Mouse (Mus musculus): ENCODE measurements at regions not wholly inside any gene's neighbourhood (a gene's known extent, or its start where the extent isn't known, plus 50 kb on each side); places are given as distances from the start of the nearest gene placed in this dataset.
A peak's percentile ranks its signal among the peaks of the same experiment; 100 is the strongest.

DNA sequence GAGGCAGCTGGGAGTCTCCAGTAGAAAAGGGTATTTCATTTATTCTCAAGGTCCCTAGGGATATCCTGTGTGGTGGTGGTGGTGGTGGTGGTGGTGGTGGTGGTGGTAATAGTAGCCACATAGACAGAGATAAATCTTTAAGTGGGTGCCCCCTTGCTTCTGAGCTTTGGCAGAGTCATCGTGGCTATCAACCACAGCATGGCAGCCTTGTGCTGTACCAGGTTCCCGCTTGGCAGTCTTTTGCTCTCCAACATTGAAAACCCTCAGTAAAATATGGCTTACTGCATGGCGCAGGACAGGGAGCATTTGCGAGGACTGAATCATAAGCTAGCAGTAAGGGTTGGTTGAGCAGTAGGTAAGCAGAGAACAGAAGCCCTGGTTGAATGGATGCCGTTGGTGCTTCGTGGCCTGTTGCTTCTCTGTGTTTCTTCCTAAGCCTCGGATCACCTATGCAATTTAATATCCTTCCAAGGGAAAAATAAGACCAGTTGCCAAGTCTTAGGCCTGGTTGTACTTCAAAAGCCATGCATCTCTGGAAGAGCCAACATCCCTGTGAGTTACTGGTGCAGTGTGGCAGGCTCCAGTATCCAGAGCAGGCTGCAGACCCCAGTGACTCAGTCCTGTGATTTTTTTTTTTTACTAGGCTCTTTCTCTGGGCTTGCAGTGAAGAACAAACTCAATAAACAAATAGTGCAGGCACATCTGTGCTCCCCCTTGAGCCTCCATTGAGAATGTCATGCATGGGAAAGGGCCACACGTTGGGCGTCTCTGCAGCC is 76.6 kb upstream of the Maml3 start:
- H3K27me3 ChIP-seq, result no peaks in the 10 kb centered on the region
- H3K4me3 ChIP-seq, result no peak overlapping the region
- H3K9me3 ChIP-seq, result no peaks in the 10 kb centered on the region
- H3K9ac ChIP-seq, result no peak overlapping the region
- 0 out of 2 replicates have a peak overlapping the region, but pooled peaks have one; percentile 45 for H3K4me2 ChIP-seq
- no peaks in the 10 kb centered on the region for H3K36me3 ChIP-seq
- WGBS, result 86% methylated on average over 9 of the region's 9 CpGs
- H3K4me1 ChIP-seq (replicated peaks), result peaks cover 61% of the 10 kb centered on the region
- peak overlapping the region; percentile 92 for H3K27ac ChIP-seq (replicated peaks)
- no peak for ATAC-seq (ENCODE audit: low read depth)

DNA sequence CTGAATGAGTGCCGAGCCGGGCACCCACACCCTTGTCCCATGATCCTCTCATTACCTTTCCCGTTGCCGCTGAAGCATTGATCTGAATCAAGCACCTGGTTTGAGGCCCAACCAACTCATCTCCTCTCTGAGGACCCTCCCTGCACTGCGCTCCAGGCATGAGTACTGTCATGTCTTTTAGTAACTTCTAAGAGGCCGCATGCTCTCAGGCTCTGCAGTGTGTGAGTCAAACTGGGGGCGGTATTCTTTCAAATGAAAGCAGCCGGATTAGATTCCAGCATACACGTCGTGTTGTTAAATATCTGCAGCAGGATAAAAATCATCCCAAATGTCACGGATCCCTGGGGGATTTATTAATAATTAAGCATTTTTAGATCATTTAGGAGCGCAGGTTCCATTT is 79.4 kb upstream of the Maml3 start:
- 53% methylated on average over 12 of the region's 12 CpGs for WGBS
- Histone ChIP-seq H3K9me3 (no peaks in the 10 kb centered on the region), H3K4me3 (no peak overlapping the region), H3K9ac (0 out of 2 replicates have a peak overlapping the region, but pooled peaks have one; percentile 12), H3K36me3 (no peaks in the 10 kb centered on the region), H3K27me3 (no peaks in the 10 kb centered on the region), H3K27ac (replicated peaks) (peak overlapping the region; percentile 38; the same call in 1 of the 2 replicates), H3K4me1 (replicated peaks) (peaks cover 60% of the 10 kb centered on the region), H3K4me2 (no peak overlapping the region)
- no peak for ATAC-seq (ENCODE audit: low read depth)

DNA sequence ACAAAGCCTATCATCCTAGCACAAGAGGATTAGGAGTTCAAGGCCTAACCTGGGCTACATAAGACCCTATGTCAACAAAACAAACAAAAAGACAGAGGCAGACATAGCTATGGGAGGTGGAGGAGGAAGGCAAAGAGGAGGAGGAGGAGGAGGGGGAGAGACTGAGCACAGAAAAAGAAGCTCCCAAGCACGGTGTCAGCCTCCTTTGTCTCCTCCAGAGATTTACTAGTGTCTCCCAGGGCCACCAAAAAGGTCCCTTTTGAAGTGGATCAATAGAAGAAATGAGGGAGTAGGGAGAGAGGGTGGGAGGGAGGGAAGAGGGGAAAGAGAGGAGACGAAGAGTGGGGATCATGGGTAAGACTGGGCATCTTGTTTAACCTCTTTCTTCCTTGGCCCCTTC is 80.5 kb upstream of the Maml3 start:
- Histone ChIP-seq H3K27ac (replicated peaks) (0 out of 2 replicates have a peak overlapping the region, but pooled peaks have one; percentile 38), H3K4me2 (no peak overlapping the region), H3K36me3 (no peaks in the 10 kb centered on the region), H3K4me1 (replicated peaks) (peaks cover 49% of the 10 kb centered on the region), H3K9ac (no peak overlapping the region), H3K9me3 (no peaks in the 10 kb centered on the region), H3K4me3 (no peak overlapping the region), H3K27me3 (no peaks in the 10 kb centered on the region)
- 6% methylated on average over 2 of the region's 2 CpGs for WGBS
- ATAC-seq (ENCODE audit: low read depth), result no peak

DNA sequence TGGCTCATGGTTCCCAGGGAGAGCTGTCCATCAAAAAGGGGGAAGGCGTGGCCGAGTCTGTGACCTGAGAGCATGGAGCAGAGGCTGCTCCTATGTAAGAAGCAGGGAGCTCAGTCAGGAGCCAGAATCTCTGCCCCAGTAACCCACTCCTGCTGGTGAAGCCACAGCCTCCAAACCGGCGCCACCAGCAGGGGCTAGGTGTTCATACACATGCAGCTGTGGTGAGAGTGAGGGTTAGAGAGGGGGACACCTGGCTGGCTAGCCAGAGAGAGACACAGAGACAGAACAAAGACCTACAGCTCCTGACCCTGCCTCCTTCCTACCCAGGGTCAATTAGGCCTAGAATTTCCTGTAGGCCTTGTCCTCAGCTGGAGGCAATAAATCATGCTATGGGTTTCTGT is 80.7 kb upstream of the Foxo1 start:
- no peaks in the 10 kb centered on the region for H3K36me3 ChIP-seq
- H3K9me3 ChIP-seq, result no peaks in the 10 kb centered on the region
- no peak for ATAC-seq (ENCODE audit: low read depth)
- H3K27ac ChIP-seq (replicated peaks), result no peak overlapping the region
- H3K4me3 ChIP-seq, result no peak overlapping the region
- WGBS, result 26% methylated on average over 4 of the region's 4 CpGs
- H3K9ac ChIP-seq, result no peak overlapping the region
- no peaks in the 10 kb centered on the region for H3K27me3 ChIP-seq
- no peak overlapping the region for H3K4me2 ChIP-seq
- peaks cover 32% of the 10 kb centered on the region for H3K4me1 ChIP-seq (replicated peaks)

DNA sequence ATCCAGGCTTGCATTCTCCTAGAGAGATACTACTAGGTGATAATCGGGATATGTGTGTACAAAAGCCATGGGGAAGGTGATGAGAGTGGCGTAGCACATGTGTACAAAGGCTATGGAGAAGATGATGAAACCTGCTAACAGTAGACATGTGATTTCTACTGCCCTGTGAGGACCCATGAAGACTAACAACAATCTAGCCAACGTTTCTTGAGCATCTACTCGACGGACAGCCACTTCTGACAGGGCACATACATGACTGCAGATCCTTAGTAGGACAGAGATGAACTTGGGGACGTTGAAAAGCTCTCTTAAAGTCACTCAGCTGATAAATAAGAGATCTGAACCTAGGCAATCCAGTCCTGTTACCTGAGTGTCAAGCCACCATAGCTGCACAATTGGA is 79.8 kb upstream of the Foxo1 start:
- H3K27me3 ChIP-seq, result no peaks in the 10 kb centered on the region
- H3K36me3 ChIP-seq, result no peaks in the 10 kb centered on the region
- 88% methylated on average over 6 of the region's 6 CpGs for WGBS
- no peaks in the 10 kb centered on the region for H3K9me3 ChIP-seq
- H3K27ac ChIP-seq (replicated peaks), result no peak overlapping the region
- no peak overlapping the region for H3K9ac ChIP-seq
- no peak overlapping the region for H3K4me3 ChIP-seq
- H3K4me1 ChIP-seq (replicated peaks), result peaks cover 32% of the 10 kb centered on the region
- H3K4me2 ChIP-seq, result no peak overlapping the region
- ATAC-seq (ENCODE audit: low read depth), result no peak

DNA sequence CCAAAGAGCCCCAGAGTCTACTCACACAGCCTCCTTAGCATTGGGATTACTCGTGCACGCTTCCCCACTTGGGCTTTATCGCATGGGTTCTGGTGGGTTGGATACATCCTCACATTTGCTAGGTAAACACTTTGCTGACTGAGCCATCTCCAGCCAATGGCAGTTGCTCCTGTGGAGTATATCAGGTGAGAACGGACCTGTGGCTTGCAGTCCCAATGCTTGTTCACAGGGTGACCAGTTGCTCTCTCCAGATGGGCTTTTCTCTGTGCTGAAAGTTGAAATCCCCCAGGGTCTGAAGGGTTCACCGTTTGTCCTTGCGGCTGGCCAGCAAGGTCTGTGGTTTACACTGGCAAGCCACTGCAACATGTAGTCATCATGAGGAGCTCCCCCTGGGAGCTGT is 79.1 kb upstream of the Foxo1 start:
- H3K9me3 ChIP-seq, result no peaks in the 10 kb centered on the region
- no peak for ATAC-seq (ENCODE audit: low read depth)

DNA sequence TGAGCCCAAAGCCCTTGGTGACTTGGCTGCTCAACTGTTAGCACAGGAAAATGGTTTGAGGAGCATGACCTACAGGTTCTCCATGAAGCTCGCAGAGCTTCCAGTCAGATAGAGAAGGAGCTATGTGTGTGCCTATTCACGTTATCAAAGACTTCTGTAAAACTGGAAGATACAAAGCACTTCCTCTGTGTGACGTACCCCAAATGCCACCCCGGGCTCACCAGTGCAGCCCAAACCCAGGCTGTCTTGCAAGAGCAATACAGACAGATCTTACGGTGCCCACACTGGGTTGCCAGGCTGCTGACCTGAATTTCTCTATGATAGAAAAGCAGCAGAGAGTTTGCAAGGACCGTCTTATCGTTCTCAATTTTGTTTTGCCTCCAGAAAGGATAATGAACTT is 78.1 kb upstream of the Foxo1 start:
- ATAC-seq (ENCODE audit: low read depth), result no peak
- 90% methylated on average over 7 of the region's 7 CpGs for WGBS
- Histone ChIP-seq H3K4me2 (no peak overlapping the region), H3K27ac (replicated peaks) (no peak overlapping the region), H3K9me3 (no peaks in the 10 kb centered on the region), H3K4me3 (no peak overlapping the region), H3K36me3 (no peaks in the 10 kb centered on the region), H3K4me1 (replicated peaks) (peaks cover 21% of the 10 kb centered on the region), H3K27me3 (no peaks in the 10 kb centered on the region), H3K9ac (no peak overlapping the region)

More for the DNA sequence above, 79.1 kb upstream of the Foxo1 start:
- Histone ChIP-seq H3K27ac (replicated peaks) (no peak overlapping the region), H3K9ac (no peak overlapping the region), H3K4me3 (no peak overlapping the region), H3K36me3 (no peaks in the 10 kb centered on the region), H3K4me1 (replicated peaks) (peaks cover 31% of the 10 kb centered on the region), H3K27me3 (no peaks in the 10 kb centered on the region), H3K4me2 (no peak overlapping the region)
- 87% methylated on average over 6 of the region's 6 CpGs for WGBS

DNA sequence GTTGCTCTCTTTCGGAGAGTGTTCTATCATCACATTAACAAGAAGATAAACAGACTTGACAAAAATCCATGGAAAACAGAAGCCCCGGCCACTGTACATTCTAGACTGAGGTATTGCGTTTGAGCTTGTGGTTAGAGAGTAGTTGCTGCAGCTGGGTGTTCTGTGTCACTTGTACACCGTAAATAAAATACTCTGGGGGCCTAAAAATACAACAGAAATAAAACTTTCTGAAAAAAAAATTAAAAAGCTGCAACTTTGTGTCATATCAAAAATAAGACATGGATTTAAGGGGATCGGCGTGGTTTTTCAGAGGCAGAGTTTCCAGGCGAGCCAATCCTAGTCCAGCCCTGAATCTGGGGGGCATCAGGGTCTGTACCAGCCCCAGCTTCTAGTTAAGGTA is 75.1 kb upstream of the Foxo1 start:
- H3K9ac ChIP-seq, result no peak overlapping the region
- ATAC-seq (ENCODE audit: low read depth), result no peak
- no peaks in the 10 kb centered on the region for H3K36me3 ChIP-seq
- peaks cover 23% of the 10 kb centered on the region for H3K4me1 ChIP-seq (replicated peaks)
- no peak overlapping the region for H3K4me2 ChIP-seq
- H3K9me3 ChIP-seq, result no peaks in the 10 kb centered on the region
- H3K4me3 ChIP-seq, result no peak overlapping the region
- H3K27me3 ChIP-seq, result no peaks in the 10 kb centered on the region
- H3K27ac ChIP-seq (replicated peaks), result no peak overlapping the region
- 78% methylated on average over 7 of the region's 7 CpGs for WGBS

DNA sequence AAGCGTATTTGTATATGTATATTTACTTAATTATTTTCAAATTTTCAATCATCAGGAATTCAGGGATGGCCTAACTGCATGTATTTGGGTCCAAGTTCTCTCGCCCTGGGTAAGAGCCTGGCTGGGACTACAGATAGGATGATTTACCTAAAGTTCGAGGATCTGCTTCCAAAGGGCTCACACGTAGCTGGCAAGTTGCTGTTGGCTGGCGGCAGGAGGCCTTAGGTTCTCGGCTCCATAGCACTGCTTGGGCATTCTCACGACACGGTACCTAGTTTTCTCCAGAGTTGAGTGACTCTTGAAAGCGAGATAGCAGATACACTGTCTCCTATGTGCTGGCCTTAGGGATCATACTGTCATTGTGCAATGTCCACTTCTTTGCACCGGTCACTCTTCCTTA is 73.9 kb upstream of the Foxo1 start:
- Histone ChIP-seq H3K9me3 (no peaks in the 10 kb centered on the region), H3K27me3 (no peaks in the 10 kb centered on the region), H3K36me3 (no peaks in the 10 kb centered on the region), H3K4me1 (replicated peaks) (peaks cover 26% of the 10 kb centered on the region), H3K4me2 (no peak overlapping the region), H3K4me3 (no peak overlapping the region), H3K27ac (replicated peaks) (no peak overlapping the region), H3K9ac (no peak overlapping the region)
- no peak for ATAC-seq (ENCODE audit: low read depth)
- 88% methylated on average over 10 of the region's 10 CpGs for WGBS

DNA sequence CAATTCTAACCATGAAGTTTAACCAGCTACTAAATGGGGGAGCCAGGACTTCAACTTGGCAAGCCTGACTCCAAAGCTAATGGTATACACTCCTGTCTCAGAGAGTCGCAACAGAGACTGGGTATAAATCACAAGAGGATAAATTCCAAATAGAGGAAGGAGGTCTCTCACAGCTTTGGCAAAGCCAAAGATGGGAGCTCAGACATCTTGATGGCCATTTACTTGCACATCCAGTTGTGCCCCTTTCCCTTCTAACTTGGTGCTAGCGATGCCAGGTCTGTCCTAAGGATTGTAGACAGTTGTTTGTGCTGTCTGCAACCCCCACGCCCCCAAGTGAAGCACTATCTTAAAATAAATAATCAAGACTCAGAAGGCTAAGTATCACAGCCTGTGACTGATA is 72.7 kb upstream of the Foxo1 start:
- peak overlapping the region; percentile 44 for H3K4me3 ChIP-seq
- H3K9ac ChIP-seq, result peak overlapping the region; percentile 85
- H3K4me2 ChIP-seq, result peak overlapping the region; percentile 78
- peaks cover 26% of the 10 kb centered on the region for H3K4me1 ChIP-seq (replicated peaks)
- peak overlapping the region; percentile 92 for H3K27ac ChIP-seq (replicated peaks)
- no peak for ATAC-seq (ENCODE audit: low read depth)
- no peaks in the 10 kb centered on the region for H3K27me3 ChIP-seq
- no peaks in the 10 kb centered on the region for H3K9me3 ChIP-seq
- 55% methylated on average over 3 of the region's 3 CpGs for WGBS
- no peaks in the 10 kb centered on the region for H3K36me3 ChIP-seq

DNA sequence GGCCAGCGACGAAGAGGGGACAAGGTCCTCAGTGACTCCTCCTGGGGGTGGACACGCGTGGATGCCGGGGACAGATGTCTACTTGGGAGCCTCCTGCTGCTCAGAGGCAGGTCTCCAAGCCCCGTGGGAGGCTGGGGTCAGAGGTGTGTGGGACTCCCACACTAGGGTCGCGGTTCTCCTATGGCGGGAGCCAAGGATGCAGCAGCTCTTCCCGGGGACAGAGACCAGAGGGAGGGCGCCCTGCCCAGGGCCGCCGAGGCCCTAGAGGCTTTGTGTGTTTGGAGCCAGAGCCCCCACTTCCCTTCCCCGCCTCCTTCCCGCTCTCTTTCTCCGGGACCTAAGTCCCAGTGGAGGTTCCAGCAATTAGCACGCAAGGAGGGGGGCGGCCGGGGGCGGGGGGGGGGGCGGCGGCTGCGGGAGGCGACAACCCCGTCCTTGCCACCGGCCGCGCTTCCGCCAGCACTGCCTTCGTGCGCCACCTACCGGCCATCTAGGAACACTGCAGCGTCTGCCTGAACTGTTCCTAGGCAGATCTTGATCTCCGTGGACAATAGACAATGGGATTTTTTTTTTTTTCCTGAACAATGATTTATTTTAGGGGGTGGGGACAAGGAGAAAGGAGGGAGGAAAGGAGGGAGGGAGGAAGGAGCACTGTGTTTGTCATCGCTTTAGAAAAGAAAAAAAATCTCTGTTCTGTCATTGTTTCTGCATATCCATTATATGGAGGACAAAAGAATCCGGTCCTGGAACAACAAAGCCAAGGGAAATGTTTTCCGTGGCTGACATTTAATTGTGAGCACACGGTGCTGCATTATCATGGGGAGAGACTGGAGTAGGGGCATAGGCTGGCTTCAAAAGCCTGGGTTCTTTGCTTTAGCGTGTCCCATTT is 71.8 kb upstream of the Foxo1 start:
- peaks cover 26% of the 10 kb centered on the region for H3K4me1 ChIP-seq (replicated peaks)
- H3K9me3 ChIP-seq, result no peaks in the 10 kb centered on the region
- WGBS, result 2% methylated on average over 29 of the region's 39 CpGs
- peak overlapping the region; percentile 44 for H3K4me3 ChIP-seq
- peak overlapping the region; percentile 78 for H3K4me2 ChIP-seq
- ATAC-seq (ENCODE audit: low read depth), result peak; percentile 89
- peak overlapping the region; percentile 85 for H3K9ac ChIP-seq
- peak overlapping the region; percentile 92 for H3K27ac ChIP-seq (replicated peaks)
- H3K36me3 ChIP-seq, result no peaks in the 10 kb centered on the region
- no peaks in the 10 kb centered on the region for H3K27me3 ChIP-seq

DNA sequence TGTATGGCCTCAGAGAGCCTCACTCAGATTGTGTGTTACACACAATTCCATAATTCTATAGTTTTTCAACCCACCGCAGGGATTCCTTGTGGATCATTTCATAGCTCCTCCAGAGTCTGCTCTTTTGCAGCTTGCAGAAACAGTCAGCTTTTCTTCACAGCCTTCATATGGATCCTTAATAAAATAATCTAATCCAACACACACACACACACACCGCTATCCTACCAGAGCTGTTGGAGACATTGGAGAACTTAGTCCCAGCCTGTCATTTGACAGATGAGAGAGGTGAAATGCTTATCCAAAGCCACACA is 71.2 kb upstream of the Foxo1 start:
- H3K4me3 ChIP-seq, result 0 out of 2 replicates have a peak overlapping the region, but pooled peaks have one; percentile 44
- ATAC-seq (ENCODE audit: low read depth), result peak; percentile 4; the same call in 1 of the 2 replicates

More for the DNA sequence above, 71.2 kb upstream of the Foxo1 start:
- Histone ChIP-seq H3K4me1 (replicated peaks) (peaks cover 26% of the 10 kb centered on the region), H3K9ac (peak overlapping the region; percentile 85), H3K4me2 (peak overlapping the region; percentile 78), H3K27ac (replicated peaks) (peak overlapping the region; percentile 92), H3K9me3 (no peaks in the 10 kb centered on the region), H3K27me3 (no peaks in the 10 kb centered on the region), H3K36me3 (no peaks in the 10 kb centered on the region)
- 54% methylated on average over 2 of the region's 2 CpGs for WGBS

All from neural tube, embryonic 13.5 days (tissue).